Mouse (Mus musculus) MEL (cell line): ENCODE data around the gene Fndc3b.

Experiments used
- CTCF ChIP-seq, 3 experiments: IDR thresholded peaks in 2 of 3; conservative IDR thresholded peaks in 1 of 3; 2 replicates each; pipeline ENCODE4 v1.5.1; 2011 to 2012; ENCODE audit warnings: low read length in 3 of 3, low read depth in 2 of 3, mild to moderate bottlenecking in 2 of 3, improper control_type of control experiment in 1 of 3, inconsistent platforms in 1 of 3, mixed read lengths in 1 of 3, moderate library complexity in 1 of 3; ENCODE audit not compliant: control insufficient read depth in 1 of 3, insufficient read depth in 1 of 3, poor library complexity in 1 of 3, severe bottlenecking in 1 of 3
- HCFC1 ChIP-seq: IDR thresholded peaks from 2 replicates; pipeline ENCODE4 v1.6.1; 2012; ENCODE audit warnings: low read depth, mild to moderate bottlenecking, inconsistent platforms, low read length, improper control_type of control experiment, moderate library complexity

GRCm38 (mm10) chr3:27589305-27589704, 121.8 kb downstream of the Fndc3b start:
- TF ChIP-seq CTCF (IDR thresholded peaks at IDR 0.05 in 2 of 3, conservative IDR thresholded peaks at IDR 0.05 in 1 of 3; ENCODE audit: control insufficient read depth in 1 of 3, insufficient read depth in 1 of 3, low read depth in 2 of 3, low read length in 3 of 3, poor library complexity in 1 of 3, severe bottlenecking in 1 of 3), result no peak
- no peak for TF ChIP-seq HCFC1
